Mouse (Mus musculus) liver, embryonic 13.5 days (tissue): ENCODE data around the gene Cyb5r2. TPM values are rescaled to one million over a fixed set of nuclear protein-coding genes. Genes with fewer than 3 reads are reported as not detected.

Experiments
- polyA plus RNA-seq: library from polyadenylated mRNA; unstranded; fragments of >200 nt; fragmentation: Nextera tagmentation; extraction: Ambion mirVana; gene quantifications from 2 replicates; pipeline ENCODE4 v1.2.1, GENCODE M21; 2015

Gene Cyb5r2
- polyA plus RNA-seq, 1 experiment from 2014 or later: 0.09 TPM

Other genes starting within 250 kb of the Cyb5r2 start
- gene Olfml1, start 190.6 kb downstream of the Cyb5r2 start, polyA plus RNA-seq: 1.7 and 2.0 TPM in 2 replicates
- gene Ppfibp2, start 162.8 kb downstream of the Cyb5r2 start, polyA plus RNA-seq: 3.0 and 3.5 TPM in 2 replicates
- not detected in 2 replicates for gene 5330417H12Rik, start 132.9 kb downstream of the Cyb5r2 start, polyA plus RNA-seq
- gene Ovch2, start 43.2 kb upstream of the Cyb5r2 start, polyA plus RNA-seq: not detected in 2 replicates
- not detected in 2 replicates for gene Olfr467, start 54.2 kb upstream of the Cyb5r2 start, polyA plus RNA-seq
- not detected in 2 replicates for gene Olfr469, start 67.5 kb upstream of the Cyb5r2 start, polyA plus RNA-seq
- not detected in 2 replicates for gene Olfr470, start 89.5 kb upstream of the Cyb5r2 start, polyA plus RNA-seq
- not detected in 2 replicates for gene Olfr472, start 139.9 kb upstream of the Cyb5r2 start, polyA plus RNA-seq
- gene Olfr473, start 172.4 kb upstream of the Cyb5r2 start, polyA plus RNA-seq: not detected in 2 replicates
- gene Olfr474, start 196.6 kb upstream of the Cyb5r2 start, polyA plus RNA-seq: not detected in 2 replicates
- not detected in 2 replicates for gene Olfr476, start 206.8 kb upstream of the Cyb5r2 start, polyA plus RNA-seq
- not detected in 2 replicates for gene Olfr477, start 228.7 kb upstream of the Cyb5r2 start, polyA plus RNA-seq